Mouse (Mus musculus): ENCODE results near the gene Olfm2. TPM values are rescaled to one million over a fixed set of nuclear protein-coding genes. Genes with fewer than 3 reads are reported as not detected.
"Not testable (repeated sequence)": the region's sequence is repeated elsewhere in the genome, so short reads cannot be mapped to it uniquely, and the experiment has no call there.

Olfm2 gene
- polyA plus RNA-seq, 1 experiment, result 5.2 TPM

GRCm38 (mm10) chr9:20653859-20654258 is 92.3 kb downstream of the Olfm2 start:
- DNase-seq (ENCODE audit: low read depth), result no peak

GRCm38 (mm10) chr9:20652260-20652658 is 93.9 kb downstream of the Olfm2 start:
- no peak for DNase-seq (ENCODE audit: low read depth)

GRCm38 (mm10) chr9:20651602-20652259 is 94.4 kb downstream of the Olfm2 start, which contains the start of gene Pin1:
Gene Pin1 (plus strand): TSS chr9:20652095.
- DNase-seq (ENCODE audit: low read depth), result peak; percentile 90

GRCm38 (mm10) chr9:20645121-20645520 is 101.0 kb downstream of the Olfm2 start:
- no peak for DNase-seq (ENCODE audit: low read depth)

GRCm38 (mm10) chr9:20644360-20645081 is 101.6 kb downstream of the Olfm2 start, which contains the start of gene Fbxl12:
Gene Fbxl12 (minus strand): TSS chr9:20644767.
- DNase-seq (ENCODE audit: low read depth), result no peak

- no peak for DNase-seq (ENCODE audit: low read depth)
Observed at GRCm38 (mm10) chr9:20643781-20644180, 102.4 kb downstream of the Olfm2 start.

- peak; percentile 56 for DNase-seq (ENCODE audit: low read depth)
Observed at GRCm38 (mm10) chr9:20642896-20643466, 103.2 kb downstream of the Olfm2 start.

- no peak for DNase-seq (ENCODE audit: low read depth)
Observed at GRCm38 (mm10) chr9:20642101-20642895, 103.9 kb downstream of the Olfm2 start, which contains the start of gene Ubl5. Gene Ubl5 (plus strand): TSS chr9:20642878.

GRCm38 (mm10) chr9:20641501-20641900 is 104.6 kb downstream of the Olfm2 start:
- DNase-seq (ENCODE audit: low read depth), result no peak

- no peak for DNase-seq (ENCODE audit: low read depth)
Observed at GRCm38 (mm10) chr9:20639486-20639885, 106.7 kb downstream of the Olfm2 start.

- DNase-seq (ENCODE audit: low read depth), result no peak
Observed at GRCm38 (mm10) chr9:20638552-20638951, 107.6 kb downstream of the Olfm2 start.

GRCm38 (mm10) chr9:20636790-20637189 is 109.4 kb downstream of the Olfm2 start:
- no peak for DNase-seq (ENCODE audit: low read depth)

- no peak for DNase-seq (ENCODE audit: low read depth)
Observed at GRCm38 (mm10) chr9:20636256-20636655, 109.9 kb downstream of the Olfm2 start.

- DNase-seq (ENCODE audit: low read depth), result not testable (repeated sequence)
Observed at GRCm38 (mm10) chr9:20635676-20636075, 110.5 kb downstream of the Olfm2 start.

- DNase-seq (ENCODE audit: low read depth), result no peak
Observed at GRCm38 (mm10) chr9:20631332-20631731, 114.8 kb downstream of the Olfm2 start.

Other genes with a start within 250 kb of the Olfm2 start
- 9.1 and 9.7 TPM in 2 replicates for gene Zfp266, start 224.9 kb downstream of the Olfm2 start, polyA plus RNA-seq (2012; rRNA removed)
- gene Zfp846, start 165.1 kb downstream of the Olfm2 start, polyA plus RNA-seq (2012; rRNA removed), result 3.1 and 3.7 TPM in 2 replicates
- 207 and 259 TPM in 2 replicates for gene Ubl5, start 103.5 kb downstream of the Olfm2 start, polyA plus RNA-seq (2012; rRNA removed)
- gene Fbxl12, start 101.6 kb downstream of the Olfm2 start, polyA plus RNA-seq (2012; rRNA removed), result 28.5 and 35.2 TPM in 2 replicates
- 19.5 and 24.9 TPM in 2 replicates for gene Pin1, start 94.3 kb downstream of the Olfm2 start, polyA plus RNA-seq (2012; rRNA removed)
- 76.0 and 138 TPM in 2 replicates for gene Col5a3, start 68.7 kb upstream of the Olfm2 start, polyA plus RNA-seq (2012; rRNA removed)
- not detected in 2 replicates for gene Rdh8, start 72.2 kb upstream of the Olfm2 start, polyA plus RNA-seq (2012; rRNA removed)
- gene A230050P20Rik, start 122.3 kb upstream of the Olfm2 start, polyA plus RNA-seq (2012; rRNA removed), result 64.6 and 88.0 TPM in 2 replicates
- 4.7 and 5.4 TPM in 2 replicates for gene Angptl6, start 133.4 kb upstream of the Olfm2 start, polyA plus RNA-seq (2012; rRNA removed)
- 38.7 TPM in 2 replicates for gene Ppan, start 141.8 kb upstream of the Olfm2 start, polyA plus RNA-seq (2012; rRNA removed)
- gene Eif3g, start 152.3 kb upstream of the Olfm2 start, polyA plus RNA-seq (2012; rRNA removed), result 128 and 129 TPM in 2 replicates
- gene Dnmt1, start 213.5 kb upstream of the Olfm2 start, polyA plus RNA-seq (2012; rRNA removed), result 16.1 TPM in 2 replicates
- 5.9 and 6.5 TPM in 2 replicates for gene S1pr2, start 230.4 kb upstream of the Olfm2 start, polyA plus RNA-seq (2012; rRNA removed)

All from gonadal fat pad, adult 2 months (tissue).